Mouse (Mus musculus): ENCODE data around the gene Fam110c. TPM values are rescaled to one million over a fixed set of nuclear protein-coding genes. Genes with fewer than 3 reads are reported as not detected.

The Fam110c gene
- total RNA-seq (2015; ENCODE audit: low replicate concordance) (4.2 and 5.8 TPM in 2 replicates), total RNA-seq (2017; ENCODE audit: low replicate concordance) (3.5 and 7.6 TPM in 2 replicates)

GRCm38 (mm10) chr12:31073412-31074354, at the start of gene Fam110c:
Fam110c (plus strand) TSS chr12:31073861.
- ATAC-seq (replicated peaks; ENCODE audit: low FRiP score, poor library complexity, severe bottlenecking): peak; percentile 72

- no peak for ATAC-seq (replicated peaks; ENCODE audit: low FRiP score, poor library complexity, severe bottlenecking)
Observed at GRCm38 (mm10) chr12:31026423-31026822, 47.2 kb upstream of the Fam110c start.

- no peak for ATAC-seq (replicated peaks; ENCODE audit: low FRiP score, poor library complexity, severe bottlenecking)
Observed at GRCm38 (mm10) chr12:31052066-31052465, 21.6 kb upstream of the Fam110c start.

GRCm38 (mm10) chr12:31056291-31056864, 17.3 kb upstream of the Fam110c start:
- ATAC-seq (replicated peaks; ENCODE audit: low FRiP score, poor library complexity, severe bottlenecking): no peak

- ATAC-seq (replicated peaks; ENCODE audit: low FRiP score, poor library complexity, severe bottlenecking): no peak
Observed at GRCm38 (mm10) chr12:31059393-31059853, 14.2 kb upstream of the Fam110c start.

GRCm38 (mm10) chr12:31060245-31060644, 13.4 kb upstream of the Fam110c start:
- no peak for ATAC-seq (replicated peaks; ENCODE audit: low FRiP score, poor library complexity, severe bottlenecking)

GRCm38 (mm10) chr12:31071222-31071621, 2.4 kb upstream of the Fam110c start:
- no peak for ATAC-seq (replicated peaks; ENCODE audit: low FRiP score, poor library complexity, severe bottlenecking)

GRCm38 (mm10) chr12:31074355-31074786, 710 bp downstream of the Fam110c start:
- peak; percentile 82 for ATAC-seq (replicated peaks; ENCODE audit: low FRiP score, poor library complexity, severe bottlenecking)

- peak; percentile 49 for ATAC-seq (replicated peaks; ENCODE audit: low FRiP score, poor library complexity, severe bottlenecking)
Observed at GRCm38 (mm10) chr12:31074839-31075538, 1.3 kb downstream of the Fam110c start.

- no peak for ATAC-seq (replicated peaks; ENCODE audit: low FRiP score, poor library complexity, severe bottlenecking)
Observed at GRCm38 (mm10) chr12:31077020-31077419, 3.4 kb downstream of the Fam110c start.

- ATAC-seq (replicated peaks; ENCODE audit: low FRiP score, poor library complexity, severe bottlenecking): no peak
Observed at GRCm38 (mm10) chr12:31078030-31078429, 4.4 kb downstream of the Fam110c start.

GRCm38 (mm10) chr12:31080352-31080751, 6.7 kb downstream of the Fam110c start:
- no peak for ATAC-seq (replicated peaks; ENCODE audit: low FRiP score, poor library complexity, severe bottlenecking)

- no peak for ATAC-seq (replicated peaks; ENCODE audit: low FRiP score, poor library complexity, severe bottlenecking)
Observed at GRCm38 (mm10) chr12:31080890-31081554, 7.4 kb downstream of the Fam110c start.

GRCm38 (mm10) chr12:31083007-31083406, 9.3 kb downstream of the Fam110c start:
- peak; percentile 57 for ATAC-seq (replicated peaks; ENCODE audit: low FRiP score, poor library complexity, severe bottlenecking)

GRCm38 (mm10) chr12:31083407-31083806, 9.7 kb downstream of the Fam110c start:
- no peak for ATAC-seq (replicated peaks; ENCODE audit: low FRiP score, poor library complexity, severe bottlenecking)

- ATAC-seq (replicated peaks; ENCODE audit: low FRiP score, poor library complexity, severe bottlenecking): peak; percentile 87
Observed at GRCm38 (mm10) chr12:31087060-31087459, 13.4 kb downstream of the Fam110c start.

GRCm38 (mm10) chr12:31090401-31090800, 16.7 kb downstream of the Fam110c start:
- ATAC-seq (replicated peaks; ENCODE audit: low FRiP score, poor library complexity, severe bottlenecking): no peak

GRCm38 (mm10) chr12:31090882-31091640, 17.4 kb downstream of the Fam110c start:
- no peak for ATAC-seq (replicated peaks; ENCODE audit: low FRiP score, poor library complexity, severe bottlenecking)

GRCm38 (mm10) chr12:31092481-31092880, 18.8 kb downstream of the Fam110c start:
- no peak for ATAC-seq (replicated peaks; ENCODE audit: low FRiP score, poor library complexity, severe bottlenecking)

Data from erythroid progenitor cell, adult 5-6 weeks (primary cell).